16 mouse cellular contexts compared by ENCODE assay signal in genomic region chr8:105252680-105253537, GRCm38 (mm10). TPM values are rescaled to one million over a fixed set of nuclear protein-coding genes. Genes with fewer than 3 reads are reported as not detected.
DNase-seq lines count a peak whose midpoint lies in the region; ATAC-seq and TF ChIP-seq lines count a peak whose summit lies in the region.
"Had no signal": no experiment of that assay in that cellular context is flagged by ENCODE, and none has a peak within 500 bp of the region (broad histone marks: within the 10 kb centered on the region; RNA-seq: fewer than 3 reads in every experiment).

No protein-coding gene starts in this region.

- peaks cover 4% of the 10 kb centered on the region; the same call in 1 of the 2 replicates for H3K27me3 ChIP-seq in heart, embryonic 16.5 days (ENCODE audit: control insufficient read depth, insufficient read depth, low read length)
- peaks cover 5% of the 10 kb centered on the region for H3K27me3 ChIP-seq in lung, embryonic 16.5 days (ENCODE audit: control insufficient read depth, insufficient read depth, low read depth, low read length)
- peaks cover 1% of the 10 kb centered on the region; the same call in 1 of the 2 replicates for H3K27me3 ChIP-seq in stomach, embryonic 14.5 days (ENCODE audit: control insufficient read depth, insufficient read depth, low read length)

- DNase-seq in heart, adult 9 months (ENCODE audit: low spot score in 2 of 2) = no peak
- DNase-seq in lung, postnatal 4 days = no peak
- DNase-seq in adrenal gland, postnatal 14 days = no peak
- DNase-seq: adrenal gland, postnatal 10 days; cerebellum, adult 2 months; embryo, embryonic 11 days; kidney, postnatal 14 days; retina, postnatal 1 day had no signal

- no peak for TF ChIP-seq CTCF in embryonic fibroblast, embryonic 13.5 days (IDR thresholded peaks at IDR 0.05; ENCODE audit: borderline replicate concordance, insufficient read depth, low read length)

- ATAC-seq in heart, embryonic 16.5 days (replicated peaks; ENCODE audit: extremely low read depth, insufficient read depth, low FRiP score) = no peak
- ATAC-seq in lung, embryonic 16.5 days (ENCODE audit: low read depth) = no peak
- ATAC-seq in stomach, embryonic 14.5 days (ENCODE audit: insufficient number of reproducible peaks, insufficient read depth, low FRiP score, low read depth) = no peak
- ATAC-seq: liver, embryonic 12.5 days had no signal

- H3K27ac ChIP-seq in heart, embryonic 16.5 days (ENCODE audit: low read length) = no peak overlapping the region
- no peak overlapping the region for H3K27ac ChIP-seq in lung, embryonic 16.5 days (ENCODE audit: low read length)
- no peak overlapping the region for H3K27ac ChIP-seq in embryonic fibroblast, embryonic 13.5 days (ENCODE audit: insufficient read depth, low read length)
- H3K27ac ChIP-seq in stomach, embryonic 14.5 days (ENCODE audit: low read length) = no peak overlapping the region
- H3K27ac ChIP-seq: macrophage had no signal

- peaks cover 39% of the 10 kb centered on the region for H3K36me3 ChIP-seq in heart, embryonic 16.5 days (ENCODE audit: control insufficient read depth, insufficient read depth)
- H3K36me3 ChIP-seq in lung, embryonic 16.5 days (ENCODE audit: control insufficient read depth, insufficient read depth, low read length) = peaks cover 36% of the 10 kb centered on the region
- peaks cover 31% of the 10 kb centered on the region for H3K36me3 ChIP-seq in stomach, embryonic 14.5 days (ENCODE audit: control insufficient read depth, insufficient read depth, low read length)

- WGBS in heart, embryonic 16.5 days = 65% methylated on average over 10 of the region's 10 CpGs
- WGBS in lung, embryonic 16.5 days = 74% methylated on average over 10 of the region's 10 CpGs
- WGBS in stomach, embryonic 14.5 days = 84% methylated on average over 10 of the region's 10 CpGs

- peak overlapping the region; percentile 99; the same call in 1 of the 2 replicates for H3K4me2 ChIP-seq in heart, embryonic 16.5 days (ENCODE audit: low read depth, low read length)
- peak overlapping the region; percentile 94 for H3K4me2 ChIP-seq in lung, embryonic 16.5 days (ENCODE audit: low read depth, low read length)
- peak overlapping the region; percentile 81; the same call in 1 of the 2 replicates for H3K4me2 ChIP-seq in stomach, embryonic 14.5 days (replicated peaks; ENCODE audit: low read depth, low read length)

- no peaks in the 10 kb centered on the region for H3K9me3 ChIP-seq in heart, embryonic 16.5 days (replicated peaks; ENCODE audit: control insufficient read depth, low read length)
- no peaks in the 10 kb centered on the region for H3K9me3 ChIP-seq in lung, embryonic 16.5 days (ENCODE audit: control insufficient read depth, low read length)
- H3K9me3 ChIP-seq in stomach, embryonic 14.5 days (ENCODE audit: control insufficient read depth, low read depth, low read length) = no peaks in the 10 kb centered on the region
- H3K9me3 ChIP-seq: liver, embryonic 12.5 days had no signal

- peak; percentile 24 for TF ChIP-seq POLR2A in embryonic fibroblast, embryonic 13.5 days (IDR thresholded peaks at IDR 0.05; ENCODE audit: low read depth, low read length)

- peak overlapping the region; percentile 57; the same call in 1 of the 2 replicates for H3K9ac ChIP-seq in heart, embryonic 16.5 days (ENCODE audit: low read length)
- H3K9ac ChIP-seq in lung, embryonic 16.5 days (ENCODE audit: low read length) = no peak overlapping the region; the same call in 1 of the 2 replicates
- no peak overlapping the region for H3K9ac ChIP-seq in stomach, embryonic 14.5 days (replicated peaks; ENCODE audit: low read depth, low read length)

- peaks cover 18% of the 10 kb centered on the region for H3K4me1 ChIP-seq in heart, embryonic 16.5 days (ENCODE audit: control insufficient read depth, insufficient read depth, low read length)
- H3K4me1 ChIP-seq in lung, embryonic 16.5 days (replicated peaks; ENCODE audit: control insufficient read depth, insufficient read depth, low read length) = peaks cover 9% of the 10 kb centered on the region
- no peaks in the 10 kb centered on the region for H3K4me1 ChIP-seq in embryonic fibroblast, embryonic 13.5 days (ENCODE audit: control insufficient read depth, insufficient read depth, low read length)
- H3K4me1 ChIP-seq in stomach, embryonic 14.5 days (ENCODE audit: control insufficient read depth, insufficient read depth, low read length) = peaks cover 11% of the 10 kb centered on the region

- H3K4me3 ChIP-seq in heart, embryonic 16.5 days (ENCODE audit: low read length) = 0 out of 2 replicates have a peak overlapping the region, but pooled peaks have one; percentile 83
- peak overlapping the region; percentile 69 for H3K4me3 ChIP-seq in lung, embryonic 16.5 days (ENCODE audit: low read length)
- no peak overlapping the region for H3K4me3 ChIP-seq in embryonic fibroblast, embryonic 13.5 days (ENCODE audit: insufficient read depth, low read length)
- no peak overlapping the region for H3K4me3 ChIP-seq in stomach, embryonic 14.5 days (ENCODE audit: low read depth, low read length)

RNA-seq across cellular contexts. Expression of gene B3gnt9, which starts 2.0 kb away (rescaled TPM):
- polyA plus RNA-seq in heart, embryonic 16.5 days (2015; fragmentation: Nextera tagmentation; extraction: Ambion mirVana) = 12.7 and 13.1 TPM in 2 replicates
- 22.3 and 24.7 TPM in 2 replicates for polyA plus RNA-seq in lung, embryonic 16.5 days (2015; fragmentation: Nextera tagmentation; extraction: Ambion mirVana)
- polyA plus RNA-seq in embryonic fibroblast, embryonic 13.5 days (2011; ENCODE audit: insufficient read length, low read depth, missing spikeins) = 25.8 and 33.2 TPM in 2 replicates
- polyA plus RNA-seq in stomach, embryonic 14.5 days (2014; fragmentation: Nextera tagmentation; extraction: Ambion mirVana) = 22.7 and 29.4 TPM in 2 replicates
- total RNA-seq in adrenal gland, postnatal 14 days (2021) = 3.6 and 5.0 TPM in 2 replicates
- total RNA-seq: hematopoietic stem cell, adult 5-6 weeks had no signal

RNA-seq across cellular contexts. Expression of gene Tradd, which starts 11.5 kb away (rescaled TPM):
- polyA plus RNA-seq in heart, embryonic 16.5 days (2015; fragmentation: Nextera tagmentation; extraction: Ambion mirVana) = 20.3 and 25.4 TPM in 2 replicates
- polyA plus RNA-seq in lung, embryonic 16.5 days (2015; fragmentation: Nextera tagmentation; extraction: Ambion mirVana) = 31.5 and 34.2 TPM in 2 replicates
- 12.5 and 15.0 TPM in 2 replicates for polyA plus RNA-seq in embryonic fibroblast, embryonic 13.5 days (2011; ENCODE audit: insufficient read length, low read depth, missing spikeins)
- polyA plus RNA-seq in stomach, embryonic 14.5 days (2014; fragmentation: Nextera tagmentation; extraction: Ambion mirVana) = 21.7 and 22.0 TPM in 2 replicates
- 12.7 and 15.9 TPM in 2 replicates for total RNA-seq in adrenal gland, postnatal 14 days (2021)

RNA-seq across cellular contexts. Expression of gene Fbxl8, which starts 11.5 kb away (rescaled TPM):
- 4.5 and 5.0 TPM in 2 replicates for polyA plus RNA-seq in heart, embryonic 16.5 days (2015; fragmentation: Nextera tagmentation; extraction: Ambion mirVana)
- 4.9 and 6.6 TPM in 2 replicates for polyA plus RNA-seq in lung, embryonic 16.5 days (2015; fragmentation: Nextera tagmentation; extraction: Ambion mirVana)
- polyA plus RNA-seq in embryonic fibroblast, embryonic 13.5 days (2011; ENCODE audit: insufficient read length, low read depth, missing spikeins) = 3.9 and 4.3 TPM in 2 replicates
- polyA plus RNA-seq in stomach, embryonic 14.5 days (2014; fragmentation: Nextera tagmentation; extraction: Ambion mirVana) = 3.0 and 3.1 TPM in 2 replicates
- total RNA-seq in adrenal gland, postnatal 14 days (2021) = 3.3 and 5.0 TPM in 2 replicates

RNA-seq across cellular contexts. Expression of gene Hsf4, which starts 16.7 kb away (rescaled TPM):
- polyA plus RNA-seq in heart, embryonic 16.5 days (2015; fragmentation: Nextera tagmentation; extraction: Ambion mirVana) = 0.27 and 0.29 TPM in 2 replicates
- polyA plus RNA-seq in lung, embryonic 16.5 days (2015; fragmentation: Nextera tagmentation; extraction: Ambion mirVana) = 0.39 and 0.65 TPM in 2 replicates
- polyA plus RNA-seq in embryonic fibroblast, embryonic 13.5 days (2011; ENCODE audit: insufficient read length, low read depth, missing spikeins) = 1.2 and 1.7 TPM in 2 replicates
- not detected in 2 replicates for polyA plus RNA-seq in stomach, embryonic 14.5 days (2014; fragmentation: Nextera tagmentation; extraction: Ambion mirVana)
- 0.41 and 0.70 TPM in 2 replicates for total RNA-seq in adrenal gland, postnatal 14 days (2021)
- total RNA-seq: hematopoietic stem cell, adult 5-6 weeks; neutrophil, adult 5-6 weeks had no signal
- polyA plus RNA-seq: liver, embryonic 12.5 days had no signal

RNA-seq across cellular contexts. Expression of gene Nol3, which starts 23.0 kb away (rescaled TPM):
- polyA plus RNA-seq in heart, embryonic 16.5 days (2015; fragmentation: Nextera tagmentation; extraction: Ambion mirVana) = 5.2 and 5.8 TPM in 2 replicates
- polyA plus RNA-seq in lung, embryonic 16.5 days (2015; fragmentation: Nextera tagmentation; extraction: Ambion mirVana) = 2.0 and 2.1 TPM in 2 replicates
- 3.0 and 3.4 TPM in 2 replicates for polyA plus RNA-seq in embryonic fibroblast, embryonic 13.5 days (2011; ENCODE audit: insufficient read length, low read depth, missing spikeins)
- polyA plus RNA-seq in stomach, embryonic 14.5 days (2014; fragmentation: Nextera tagmentation; extraction: Ambion mirVana) = 1.9 and 2.0 TPM in 2 replicates
- 11.5 and 13.4 TPM in 2 replicates for total RNA-seq in adrenal gland, postnatal 14 days (2021)
- total RNA-seq: neutrophil, adult 5-6 weeks had no signal

Comparison
In these comparisons a context has a peak if more than half of its experiments do, and no peak if none do; other contexts are left out.
1. H3K4me3 ChIP-seq: peak in heart, embryonic 16.5 days (single experiment) and lung, embryonic 16.5 days (single experiment); none in embryonic fibroblast, embryonic 13.5 days (single experiment) and stomach, embryonic 14.5 days (single experiment).
2. Peak in every context shown above with its lines, with median percentiles within 50 percentile points of each other: H3K4me2 ChIP-seq.